Mouse (Mus musculus) lung, postnatal 36 days (tissue): ENCODE measurements around the gene Ssh2.
"Not testable (repeated sequence)": the region's sequence is repeated elsewhere in the genome, so short reads cannot be mapped to it uniquely, and the experiment has no call there.

Experiments used
- DNase-seq: peaks from one replicate; pipeline ENCODE4 v3.0.0; 2022; ENCODE audit warnings: mixed read lengths

The Ssh2 gene

GRCm38 (mm10) chr11:77349698-77350097 lies 133.6 kb downstream of the Ssh2 start:
- DNase-seq: no peak

- DNase-seq: no peak
Measured at GRCm38 (mm10) chr11:77355055-77355454, 139.0 kb downstream of the Ssh2 start.

GRCm38 (mm10) chr11:77357839-77358238 lies 141.8 kb downstream of the Ssh2 start:
- DNase-seq: no peak

GRCm38 (mm10) chr11:77363476-77363875 lies 147.4 kb downstream of the Ssh2 start:
- no peak for DNase-seq

GRCm38 (mm10) chr11:77364376-77364775 lies 148.3 kb downstream of the Ssh2 start:
- no peak for DNase-seq

- DNase-seq: no peak
Measured at GRCm38 (mm10) chr11:77365706-77366386, 149.8 kb downstream of the Ssh2 start.

GRCm38 (mm10) chr11:77367541-77368270 lies 151.6 kb downstream of the Ssh2 start:
- DNase-seq: no peak

- DNase-seq: peak; percentile 47
Measured at GRCm38 (mm10) chr11:77369188-77369840, 153.2 kb downstream of the Ssh2 start.

GRCm38 (mm10) chr11:77369841-77370191 lies 153.7 kb downstream of the Ssh2 start:
- DNase-seq: peak; percentile 77

GRCm38 (mm10) chr11:77371088-77371487 lies 155.0 kb downstream of the Ssh2 start:
- peak; percentile 41 for DNase-seq

GRCm38 (mm10) chr11:77371696-77372095 lies 155.6 kb downstream of the Ssh2 start:
- DNase-seq: no peak

- peak; percentile 84 for DNase-seq
Measured at GRCm38 (mm10) chr11:77372196-77372904, 156.3 kb downstream of the Ssh2 start.

- DNase-seq: no peak
Measured at GRCm38 (mm10) chr11:77378622-77379021, 162.5 kb downstream of the Ssh2 start.

- peak; percentile 56 for DNase-seq
Measured at GRCm38 (mm10) chr11:77381174-77381573, 165.1 kb downstream of the Ssh2 start.

GRCm38 (mm10) chr11:77384151-77384550 lies 168.1 kb downstream of the Ssh2 start:
- no peak for DNase-seq

- peak; percentile 90 for DNase-seq
Measured at GRCm38 (mm10) chr11:77385706-77386690, 169.9 kb downstream of the Ssh2 start.

GRCm38 (mm10) chr11:77388197-77388596 lies 172.1 kb downstream of the Ssh2 start:
- not testable (repeated sequence) for DNase-seq

GRCm38 (mm10) chr11:77395539-77395938 lies 179.5 kb downstream of the Ssh2 start:
- no peak for DNase-seq

GRCm38 (mm10) chr11:77402508-77402907 lies 186.4 kb downstream of the Ssh2 start:
- no peak for DNase-seq

GRCm38 (mm10) chr11:77406329-77406728 lies 190.2 kb downstream of the Ssh2 start:
- no peak for DNase-seq

GRCm38 (mm10) chr11:77409879-77410278 lies 193.8 kb downstream of the Ssh2 start:
- peak; percentile 93 for DNase-seq

GRCm38 (mm10) chr11:77411284-77411683 lies 195.2 kb downstream of the Ssh2 start:
- no peak for DNase-seq
